Mouse (Mus musculus) small intestine, adult 10 weeks (tissue): Measurements from ENCODE around the gene Gm6309. TPM values are rescaled to one million over a fixed set of nuclear protein-coding genes. Genes with fewer than 3 reads are reported as not detected.

Experiments used
- polyA plus RNA-seq: library from polyadenylated mRNA; stranded (reverse); fragments of 350-450 nt; fragmentation: Illumina TruSeq; extraction: RNeasy Lipid Tissue Mini Kit (QIAGEN cat#74804); gene quantifications from one replicate; pipeline ENCODE4 v1.2.3, GENCODE M21; 2014; ENCODE audit warnings: low replicate concordance

Gm6309 gene
- not detected for polyA plus RNA-seq

GRCm38 (mm10) chr5:146170621-146171020 lies at the start of gene Gm6309:
Gm6309 (minus strand) TSS chr5:146170721.

GRCm38 (mm10) chr5:146185204-146185603 lies 14.7 kb upstream of the Gm6309 start, which contains the start of gene 1700001J03Rik:
1700001J03Rik (minus strand) TSS chr5:146185304.

GRCm38 (mm10) chr5:146160439-146160838 lies 10.1 kb downstream of the Gm6309 start, which contains the start of gene Gm5565:
Gm5565 (minus strand) TSS chr5:146160539.

Other genes starting within 250 kb of the Gm6309 start
- gene Cyp3a25, start 161.1 kb downstream of the Gm6309 start, polyA plus RNA-seq: 2,948 TPM
- 6.4 TPM for gene Cyp3a59, start 91.5 kb downstream of the Gm6309 start, polyA plus RNA-seq
- not detected for gene Gm5565, start 10.2 kb downstream of the Gm6309 start, polyA plus RNA-seq
- gene 1700001J03Rik, start 14.6 kb upstream of the Gm6309 start, polyA plus RNA-seq: not detected
- gene Rnf6, start 50.8 kb upstream of the Gm6309 start, polyA plus RNA-seq: 69.6 TPM
- gene Cdk8, start 60.5 kb upstream of the Gm6309 start, polyA plus RNA-seq: 109 TPM
- 2.2 TPM for gene Wasf3, start 214.3 kb upstream of the Gm6309 start, polyA plus RNA-seq